Mouse (Mus musculus) liver, adult 2 months (tissue): Measurements from ENCODE around the gene Ppox.

ENCODE experiments used
- CTCF ChIP-seq: fragments of 200-500 bp; IDR thresholded peaks from 2 replicates; pipeline ENCODE4 v1.5.1; 2011; ENCODE audit warnings: low read depth, low read length, control low read depth
- POLR2A ChIP-seq: fragments of 200-500 bp; IDR thresholded peaks from 2 replicates; pipeline ENCODE4 v1.6.1; 2011; ENCODE audit warnings: low read length, control low read depth; ENCODE audit not compliant: insufficient read depth; ENCODE audit errors: extremely low read depth

GRCm38 (mm10) chr1:171237438-171237837 is 43.5 kb downstream of the Ppox start:
- TF ChIP-seq CTCF (no peak), POLR2A (no peak)
